Mouse (Mus musculus) kidney, postnatal 0 days (tissue): ENCODE measurements around the gene Ssx2ip. TPM values are rescaled to one million over a fixed set of nuclear protein-coding genes. Genes with fewer than 3 reads are reported as not detected.

Experiments used
- ATAC-seq: fragments of 200-750 bp; cut with Nextera tagmentation; replicated peaks from 2 replicates; pipeline ENCODE4 v1.8.0; 2017; ENCODE audit warnings: low read depth, moderate number of reproducible peaks, moderate TSS enrichment, moderate library complexity; ENCODE audit not compliant: low FRiP score
- DNase-seq: peaks from one replicate; pipeline ENCODE4 v3.0.0-alpha.2; 2016; ENCODE audit warnings: low spot score
- H3K27ac ChIP-seq: fragments of 300-500 bp; sonication (generic); 2 replicates; pipeline ENCODE4 v1.5.1; 2014; ENCODE audit warnings: mild to moderate bottlenecking
- H3K27me3 ChIP-seq: fragments of 300-500 bp; sonication (generic); 2 replicates; pipeline ENCODE4 v1.6.1; 2014; ENCODE audit warnings: low read length, mixed read lengths; ENCODE audit not compliant: insufficient read depth
- H3K36me3 ChIP-seq: fragments of 300-500 bp; sonication (generic); 2 replicates; pipeline ENCODE4 v1.6.1; 2014; ENCODE audit warnings: low read length, mixed read lengths; ENCODE audit not compliant: insufficient read depth
- H3K4me1 ChIP-seq: fragments of 300-500 bp; sonication (generic); replicated peaks from 2 replicates; pipeline ENCODE4 v1.6.1; 2014; ENCODE audit warnings: antibody characterized with exemption, low read length, mixed read lengths; ENCODE audit not compliant: insufficient read depth
- H3K4me2 ChIP-seq: fragments of 300-500 bp; sonication (generic); 2 replicates; pipeline ENCODE4 v1.6.1; 2014; ENCODE audit warnings: mild to moderate bottlenecking, low read length, moderate library complexity, mixed read lengths
- H3K4me3 ChIP-seq: fragments of 300-500 bp; sonication (generic); replicated peaks from 2 replicates; pipeline ENCODE4 v1.5.1; 2014; ENCODE audit warnings: low read depth, low read length
- H3K9ac ChIP-seq: fragments of 300-500 bp; sonication (generic); 2 replicates; pipeline ENCODE4 v1.6.1; 2014; ENCODE audit warnings: low read depth, low read length
- H3K9me3 ChIP-seq: fragments of 300-500 bp; sonication (generic); replicated peaks from 2 replicates; pipeline ENCODE4 v1.6.1; 2016; ENCODE audit warnings: low read length, inconsistent platforms, mixed read lengths
- CTCF ChIP-seq: IDR thresholded peaks from 2 replicates; pipeline ENCODE4 v1.5.1; 2016; ENCODE audit warnings: antibody characterized with exemption, low read depth, mild to moderate bottlenecking, moderate library complexity
- WGBS: fragments of 180-500 bp; shearing (Covaris S2); extraction: QIAGEN DNeasy Blood & Tissue Kit; methylation state at CpG from one replicate; pipeline ENCODE4 v1.1.7; 2014; 5-methylcytosine and 5-hydroxymethylcytosine counted together
- polyA plus RNA-seq: library from polyadenylated mRNA; unstranded; fragments of >200 nt; fragmentation: Nextera tagmentation; extraction: Ambion mirVana; gene quantifications from 2 replicates; pipeline ENCODE4 v1.2.1, GENCODE M21; 2015

The Ssx2ip gene
- polyA plus RNA-seq, 1 experiment from 2014 or later, result 20.0 TPM

DNA sequence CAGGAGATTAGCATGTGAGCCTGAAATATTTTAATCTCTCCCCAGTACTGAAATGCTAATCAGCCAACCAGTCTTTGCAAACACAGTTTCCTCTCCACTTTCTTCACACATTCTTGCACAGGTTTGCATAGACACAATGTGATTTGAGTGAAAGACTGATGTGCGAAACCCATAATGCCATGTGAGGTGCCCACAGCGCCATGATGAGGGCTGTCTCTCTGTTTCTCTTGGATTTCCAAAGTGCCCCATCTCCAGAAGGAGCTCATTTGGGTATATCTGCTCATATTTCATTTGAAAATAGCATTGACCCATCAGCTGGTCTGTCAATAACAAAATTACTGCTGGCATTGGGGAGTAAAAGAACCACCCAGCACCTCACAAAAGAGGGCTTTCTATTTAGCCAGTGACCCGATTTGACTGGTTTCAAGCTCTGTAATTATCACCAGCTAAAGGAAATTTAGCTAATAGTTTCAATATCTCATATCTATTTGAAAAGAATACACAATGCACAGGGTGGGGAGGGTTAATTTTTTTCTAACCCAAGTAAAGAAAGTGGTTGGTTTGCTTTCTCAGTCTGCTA is 29.8 kb upstream of the Ssx2ip start:
- H3K4me2 ChIP-seq, result no peak overlapping the region
- H3K27me3 ChIP-seq, result no peaks in the 10 kb centered on the region
- no peak overlapping the region for H3K27ac ChIP-seq
- ATAC-seq (no peak), DNase-seq (no peak)
- H3K9me3 ChIP-seq, result no peaks in the 10 kb centered on the region
- no peak overlapping the region for H3K9ac ChIP-seq
- 80% methylated on average over 3 of the region's 3 CpGs for WGBS
- no peak for TF ChIP-seq CTCF
- H3K36me3 ChIP-seq, result no peaks in the 10 kb centered on the region
- no peak overlapping the region for H3K4me3 ChIP-seq
- no peaks in the 10 kb centered on the region for H3K4me1 ChIP-seq

DNA sequence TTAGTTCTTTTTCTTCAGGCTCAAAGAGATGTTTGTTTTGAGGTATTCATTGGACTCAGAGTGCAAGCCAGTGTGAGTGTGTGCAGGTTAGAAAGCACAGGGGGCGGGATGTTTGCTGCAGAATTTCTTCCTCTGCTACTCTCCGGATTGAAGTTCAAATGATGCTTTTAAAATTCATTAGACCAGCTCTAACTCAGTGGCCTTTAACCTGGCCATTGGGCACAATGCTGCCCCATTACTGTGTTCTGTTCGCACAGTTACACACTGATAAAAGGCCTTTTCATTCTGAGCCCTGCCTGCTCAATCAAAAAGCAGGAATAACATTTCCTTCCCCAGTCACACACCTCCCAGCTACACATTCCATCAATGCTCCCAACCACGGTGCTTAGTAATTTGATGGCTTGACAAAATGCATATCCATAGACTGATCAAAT is 29.2 kb upstream of the Ssx2ip start:
- Histone ChIP-seq H3K4me1 (no peaks in the 10 kb centered on the region), H3K36me3 (no peaks in the 10 kb centered on the region), H3K27me3 (no peaks in the 10 kb centered on the region), H3K27ac (no peak overlapping the region), H3K9ac (no peak overlapping the region), H3K4me2 (no peak overlapping the region), H3K9me3 (no peaks in the 10 kb centered on the region), H3K4me3 (no peak overlapping the region)
- ATAC-seq (no peak; the same call in 1 of the 2 replicates), DNase-seq (no peak)
- TF ChIP-seq CTCF, result no peak
- 48% methylated on average over 4 of the region's 4 CpGs for WGBS

DNA sequence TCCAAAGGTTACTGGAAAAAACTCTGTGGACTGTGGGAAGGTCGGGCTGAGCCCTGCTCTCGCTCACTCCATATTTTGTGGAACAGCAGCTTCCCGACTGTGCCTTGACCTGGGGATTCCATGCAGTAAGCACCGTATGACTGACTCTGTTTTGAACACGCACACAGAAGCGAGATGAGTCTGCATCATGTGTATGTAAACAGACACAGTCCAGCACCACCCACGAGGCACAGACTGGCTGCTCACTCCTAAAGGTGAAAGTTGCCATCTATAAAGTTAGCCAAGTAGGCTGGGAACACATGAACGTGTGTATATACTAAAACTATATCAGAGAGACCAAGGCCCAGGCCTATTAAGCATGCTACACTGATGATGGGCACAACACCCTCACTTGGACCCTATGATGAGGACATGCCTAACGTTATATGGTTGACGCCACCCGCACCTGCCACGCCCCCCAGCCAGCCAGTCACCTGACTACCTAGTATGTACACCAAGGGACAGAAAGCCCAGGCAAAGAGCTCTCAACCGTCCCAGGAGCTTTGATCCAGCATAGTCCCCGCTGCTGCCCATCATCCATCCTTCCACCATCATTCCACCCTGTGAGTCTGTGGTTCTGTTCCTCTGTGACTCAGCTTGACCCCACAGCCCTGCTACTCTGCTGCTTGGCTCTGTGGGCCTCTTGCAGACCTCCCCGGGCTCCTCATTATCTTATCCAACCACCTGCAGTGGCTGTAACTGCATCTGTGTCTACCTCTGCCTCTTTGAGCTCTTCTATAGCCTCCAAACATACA is 27.9 kb upstream of the Ssx2ip start:
- DNase-seq (no peak), ATAC-seq (no peak)
- Histone ChIP-seq H3K27ac (no peak overlapping the region), H3K9ac (no peak overlapping the region), H3K4me1 (no peaks in the 10 kb centered on the region), H3K9me3 (no peaks in the 10 kb centered on the region), H3K4me2 (no peak overlapping the region), H3K27me3 (no peaks in the 10 kb centered on the region), H3K36me3 (no peaks in the 10 kb centered on the region), H3K4me3 (no peak overlapping the region)
- WGBS, result 88% methylated on average over 15 of the region's 15 CpGs
- TF ChIP-seq CTCF, result no peak

DNA sequence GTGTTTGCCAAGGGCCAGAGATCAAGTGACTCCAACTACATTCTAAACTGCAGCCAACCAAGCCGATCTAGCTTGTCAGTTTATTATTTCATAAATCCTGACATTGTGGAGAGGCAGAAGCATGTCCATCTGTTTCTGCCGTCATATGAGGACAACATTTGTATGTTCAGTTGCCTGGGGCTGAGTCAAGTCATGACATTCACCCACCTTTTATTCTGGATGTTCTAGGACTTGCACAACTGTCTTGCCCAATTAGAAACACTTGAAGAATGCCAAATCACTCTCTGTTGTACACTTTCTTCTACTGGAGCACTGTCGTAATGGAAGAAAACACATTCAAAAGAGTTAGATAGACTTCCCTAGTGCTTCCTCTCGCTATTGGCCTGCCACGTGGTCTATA is 27.2 kb upstream of the Ssx2ip start:
- DNase-seq, result no peak
- WGBS, result 72% methylated on average over 5 of the region's 5 CpGs
- no peak for TF ChIP-seq CTCF

DNA sequence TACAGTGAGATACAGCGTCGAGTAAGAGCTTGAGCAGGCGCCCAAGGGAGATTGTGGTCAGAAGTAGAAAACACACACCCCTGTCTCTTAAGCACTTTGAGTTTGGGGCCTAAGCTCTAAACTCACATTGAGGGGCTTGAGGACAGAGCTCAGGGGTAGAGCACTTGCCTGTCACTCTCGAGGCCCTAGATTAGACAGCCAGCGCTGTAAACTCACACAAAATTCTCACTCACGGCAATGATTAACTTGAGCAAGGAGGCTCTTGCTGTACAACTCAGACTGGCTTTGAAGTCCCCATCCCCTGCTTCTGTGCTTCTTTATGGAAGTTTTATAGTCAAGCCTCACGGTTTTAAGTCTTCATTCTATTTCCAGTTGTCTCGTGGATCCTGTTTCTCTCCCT is 25.7 kb upstream of the Ssx2ip start:
- no peak for ATAC-seq
- H3K4me2 ChIP-seq, result no peak overlapping the region
- no peak overlapping the region for H3K4me3 ChIP-seq
- H3K27ac ChIP-seq, result no peak overlapping the region
- TF ChIP-seq CTCF, result no peak
- no peak for DNase-seq
- WGBS, result 56% methylated on average over 8 of the region's 8 CpGs
- no peaks in the 10 kb centered on the region for H3K36me3 ChIP-seq
- no peaks in the 10 kb centered on the region for H3K27me3 ChIP-seq
- H3K9ac ChIP-seq, result no peak overlapping the region
- no peaks in the 10 kb centered on the region for H3K4me1 ChIP-seq
- H3K9me3 ChIP-seq, result no peaks in the 10 kb centered on the region

More for the DNA sequence above, 27.2 kb upstream of the Ssx2ip start:
- no peaks in the 10 kb centered on the region for H3K27me3 ChIP-seq
- no peaks in the 10 kb centered on the region for H3K9me3 ChIP-seq
- ATAC-seq, result no peak
- no peak overlapping the region for H3K9ac ChIP-seq
- no peaks in the 10 kb centered on the region for H3K36me3 ChIP-seq
- no peaks in the 10 kb centered on the region for H3K4me1 ChIP-seq
- no peak overlapping the region for H3K4me3 ChIP-seq
- no peak overlapping the region for H3K4me2 ChIP-seq
- no peak overlapping the region for H3K27ac ChIP-seq

DNA sequence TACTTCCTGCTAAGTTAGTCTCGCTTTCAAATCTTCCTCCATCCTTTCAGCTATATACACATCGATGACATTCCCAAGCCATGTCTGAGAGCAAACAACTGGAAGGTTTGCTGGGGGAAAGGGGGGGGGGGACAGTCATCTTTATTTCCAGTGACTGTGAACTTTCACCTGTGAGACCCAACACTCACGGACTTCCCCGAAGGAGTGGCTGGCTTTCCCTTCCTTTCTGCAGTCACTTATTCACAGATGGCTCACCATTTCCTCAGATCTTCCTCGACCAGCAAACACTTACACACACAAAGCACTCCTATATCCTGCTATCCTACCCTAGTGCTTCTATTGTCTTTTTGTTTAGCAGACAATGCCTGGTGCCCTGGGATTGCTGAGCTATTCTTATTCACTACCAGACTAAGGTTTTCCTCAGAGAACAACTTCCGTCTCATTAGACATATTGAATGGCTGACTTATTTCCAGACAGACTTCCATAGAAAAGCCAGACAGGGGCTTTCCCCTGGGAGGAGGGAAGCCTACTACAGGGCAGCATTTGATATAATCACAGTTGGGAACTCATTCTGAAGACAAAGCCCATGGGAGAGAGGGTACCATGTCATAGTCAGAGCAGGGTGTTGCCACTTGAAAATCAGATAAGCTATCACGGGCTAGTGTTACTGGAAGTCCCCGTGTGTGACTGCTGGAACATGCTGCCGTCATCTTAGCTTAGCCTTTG is 24.5 kb upstream of the Ssx2ip start:
- ATAC-seq, result no peak; the same call in 1 of the 2 replicates
- Histone ChIP-seq H3K9me3 (no peaks in the 10 kb centered on the region), H3K4me1 (no peaks in the 10 kb centered on the region), H3K9ac (no peak overlapping the region), H3K27ac (no peak overlapping the region), H3K27me3 (no peaks in the 10 kb centered on the region), H3K4me2 (no peak overlapping the region), H3K36me3 (no peaks in the 10 kb centered on the region), H3K4me3 (no peak overlapping the region)
- TF ChIP-seq CTCF, result no peak
- no peak for DNase-seq
- WGBS, result 46% methylated on average over 9 of the region's 9 CpGs
